Mouse (Mus musculus) gonadal fat pad, adult 2 months (tissue): ENCODE results near the gene Olfr1143. TPM values are rescaled to one million over a fixed set of nuclear protein-coding genes. Genes with fewer than 3 reads are reported as not detected.

Source experiments
- DNase-seq: peaks from one replicate; pipeline ENCODE4 v3.0.0-alpha.2; 2012; ENCODE audit warnings: low read depth
- polyA plus RNA-seq: library from polyadenylated mRNA; depleted of rRNA; stranded (reverse); fragments of >200 nt; gene quantifications from 2 replicates; pipeline ENCODE4 v1.2.3, GENCODE M21; 2012; rRNA removed

The Olfr1143 gene
- polyA plus RNA-seq: not detected in 2 replicates

DNA sequence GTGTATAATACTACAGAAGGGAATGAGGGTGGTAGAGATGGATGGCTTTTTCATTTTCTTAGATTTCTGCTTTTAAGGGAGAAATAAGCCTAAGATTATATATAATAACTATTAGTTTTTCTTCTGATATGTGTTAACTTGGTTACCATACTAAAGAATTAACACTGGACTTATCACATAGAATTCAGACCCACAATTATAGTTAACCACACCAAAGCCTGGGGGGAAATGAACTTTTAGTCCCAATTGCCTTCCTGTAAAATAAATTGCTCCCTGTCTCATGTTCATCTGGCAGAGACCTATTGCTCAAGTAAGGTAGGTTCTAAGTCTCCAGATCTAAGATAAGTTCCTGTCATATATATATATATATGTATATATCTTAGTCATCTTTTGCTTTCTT is at the start of gene Olfr1143:
TSS of gene Olfr1143 (plus strand) at position 301 of the 400 bp plus-strand sequence.
- no peak for DNase-seq

DNA sequence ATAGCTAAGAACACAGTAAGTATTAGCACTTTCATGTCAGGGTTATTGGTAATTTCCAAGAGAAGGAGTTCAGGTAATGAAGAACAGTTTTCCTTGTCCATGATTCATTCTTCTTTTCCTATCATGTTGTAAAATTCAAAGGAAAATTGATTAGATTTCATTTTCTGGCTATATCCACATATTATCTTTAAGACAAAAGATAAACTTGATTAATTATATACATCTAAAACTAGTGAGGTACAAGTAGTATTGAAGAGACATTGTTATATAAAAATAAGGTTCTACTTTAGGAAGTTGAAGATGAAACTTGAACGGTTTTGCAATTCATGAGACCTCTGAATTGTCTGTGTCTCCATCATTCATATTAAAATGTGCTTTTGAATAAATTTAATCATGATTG is 46.5 kb upstream of the Olfr1143 start, which contains the start of gene Olfr1141:
TSS of gene Olfr1141 (minus strand) at position 101 of the 400 bp plus-strand sequence.
- DNase-seq: no peak

GRCm38 (mm10) chr2:87776143-87776542 is 24.2 kb upstream of the Olfr1143 start:
- no peak for DNase-seq

GRCm38 (mm10) chr2:87779183-87779582 is 21.2 kb upstream of the Olfr1143 start, which contains the start of gene Olfr152:
Olfr152 (plus strand) TSS chr2:87779483.
- DNase-seq: no peak

GRCm38 (mm10) chr2:87809522-87809921 is 9.1 kb downstream of the Olfr1143 start, which contains the start of gene Olfr1145:
Olfr1145 (plus strand) TSS chr2:87809822.
- DNase-seq: no peak

- DNase-seq: no peak
Measured at GRCm38 (mm10) chr2:87830233-87830632, 29.8 kb downstream of the Olfr1143 start, which contains the start of gene Olfr1148. Olfr1148 (plus strand) TSS chr2:87830533.

- no peak for DNase-seq
Measured at GRCm38 (mm10) chr2:87843693-87844092, 43.3 kb downstream of the Olfr1143 start, which contains the start of gene Olfr1150-ps1. Olfr1150-ps1 (plus strand) TSS chr2:87843993.

Other genes with a start within 250 kb of the Olfr1143 start
- not detected in 2 replicates for gene Olfr1129, start 226.7 kb upstream of the Olfr1143 start, polyA plus RNA-seq
- gene Olfr1130, start 194.4 kb upstream of the Olfr1143 start, polyA plus RNA-seq: not detected in 2 replicates
- gene Olfr1131, start 173.5 kb upstream of the Olfr1143 start, polyA plus RNA-seq: not detected in 2 replicates
- not detected in 2 replicates for gene Olfr1132, start 163.1 kb upstream of the Olfr1143 start, polyA plus RNA-seq
- not detected in 2 replicates for gene Olfr1133, start 153.2 kb upstream of the Olfr1143 start, polyA plus RNA-seq
- gene Olfr1134, start 142.1 kb upstream of the Olfr1143 start, polyA plus RNA-seq: not detected in 2 replicates
- gene Olfr1135, start 126.9 kb upstream of the Olfr1143 start, polyA plus RNA-seq: not detected in 2 replicates
- not detected in 2 replicates for gene Olfr1136, start 106.6 kb upstream of the Olfr1143 start, polyA plus RNA-seq
- gene Olfr1137, start 87.4 kb upstream of the Olfr1143 start, polyA plus RNA-seq: not detected in 2 replicates
- not detected in 2 replicates for gene Olfr1138, start 60.6 kb upstream of the Olfr1143 start, polyA plus RNA-seq
- not detected in 2 replicates for gene Olfr1140, start 56.8 kb upstream of the Olfr1143 start, polyA plus RNA-seq
- gene Olfr1141, start 46.6 kb upstream of the Olfr1143 start, polyA plus RNA-seq: not detected in 2 replicates
- gene Olfr152, start 21.1 kb upstream of the Olfr1143 start, polyA plus RNA-seq: not detected in 2 replicates
- gene Olfr1145, start 9.2 kb downstream of the Olfr1143 start, polyA plus RNA-seq: not detected in 2 replicates
- gene Olfr1148, start 29.9 kb downstream of the Olfr1143 start, polyA plus RNA-seq: not detected in 2 replicates
- gene Olfr1150-ps1, start 43.4 kb downstream of the Olfr1143 start, polyA plus RNA-seq: not detected in 2 replicates
- not detected in 2 replicates for gene Olfr1151, start 55.3 kb downstream of the Olfr1143 start, polyA plus RNA-seq
- not detected in 2 replicates for gene Olfr1152, start 65.9 kb downstream of the Olfr1143 start, polyA plus RNA-seq
- gene Olfr1153, start 94.4 kb downstream of the Olfr1143 start, polyA plus RNA-seq: not detected in 2 replicates
- gene Olfr1154, start 104.6 kb downstream of the Olfr1143 start, polyA plus RNA-seq: not detected in 2 replicates
- not detected in 2 replicates for gene Olfr1155, start 144.5 kb downstream of the Olfr1143 start, polyA plus RNA-seq
- not detected in 2 replicates for gene Olfr1156, start 152.5 kb downstream of the Olfr1143 start, polyA plus RNA-seq
- not detected in 2 replicates for gene Olfr1157, start 167.7 kb downstream of the Olfr1143 start, polyA plus RNA-seq
- gene Olfr74, start 174.1 kb downstream of the Olfr1143 start, polyA plus RNA-seq: not detected in 2 replicates
- not detected in 2 replicates for gene Olfr1158, start 189.5 kb downstream of the Olfr1143 start, polyA plus RNA-seq
- gene Olfr1160, start 207.7 kb downstream of the Olfr1143 start, polyA plus RNA-seq: not detected in 2 replicates
- gene Olfr1161, start 222.2 kb downstream of the Olfr1143 start, polyA plus RNA-seq: not detected in 2 replicates
- not detected in 2 replicates for gene Olfr73, start 237.1 kb downstream of the Olfr1143 start, polyA plus RNA-seq